ENCODE assay signal across 8 mouse cellular contexts in genomic region chr17:23599605-23600063, GRCm38 (mm10). TPM values are rescaled to one million over a fixed set of nuclear protein-coding genes. Genes with fewer than 3 reads are reported as not detected.
A peak's percentile ranks its signal among the peaks of the same experiment; 100 is the strongest.
DNase-seq lines count a peak whose midpoint lies in the region; ATAC-seq and TF ChIP-seq lines count a peak whose summit lies in the region.

No protein-coding gene starts in this region.

- ATAC-seq in heart, postnatal 0 days (ENCODE audit: insufficient read depth, low read depth): peak; percentile 4; the same call in 1 of the 2 replicates
- no peak for ATAC-seq in forebrain, postnatal 0 days
- ATAC-seq in granulocyte monocyte progenitor cell, adult 5-6 weeks (replicated peaks; ENCODE audit: poor library complexity, severe bottlenecking): no peak

- no peaks in the 10 kb centered on the region for H3K36me3 ChIP-seq in heart, postnatal 0 days (replicated peaks; ENCODE audit: control insufficient read depth, insufficient read depth, low read length)
- H3K36me3 ChIP-seq in MEL (ENCODE audit: control insufficient read depth in 1 of 2, insufficient read depth in 2 of 2, low read length in 2 of 2): peaks cover 0 to 5% of the 10 kb centered on the region in 2 experiments; a peak in 2 of 4 replicates
- H3K36me3 ChIP-seq in forebrain, postnatal 0 days (ENCODE audit: insufficient read depth): no peaks in the 10 kb centered on the region
- H3K36me3 ChIP-seq in megakaryocyte, embryonic 14.5 days (replicated peaks; ENCODE audit: low read length): no peaks in the 10 kb centered on the region

- peak overlapping the region; percentile 89 for H3K27ac ChIP-seq in heart, postnatal 0 days (ENCODE audit: low read depth)
- H3K27ac ChIP-seq in MEL (ENCODE audit: control insufficient read depth, low read depth, low read length): peak overlapping the region; percentile 79
- peak overlapping the region; percentile 40 for H3K27ac ChIP-seq in forebrain, postnatal 0 days (ENCODE audit: low read depth, low read length)

- TF ChIP-seq RAD21 in MEL (IDR thresholded peaks at IDR 0.05; ENCODE audit: low read depth, low read length): no peak

- H3K4me2 ChIP-seq in heart, postnatal 0 days (ENCODE audit: low read depth, low read length): peak overlapping the region; percentile 74
- peak overlapping the region; percentile 58 for H3K4me2 ChIP-seq in forebrain, postnatal 0 days (ENCODE audit: low read depth)

- H3K9ac ChIP-seq in heart, postnatal 0 days (replicated peaks; ENCODE audit: low read depth, low read length): peak overlapping the region; percentile 68
- H3K9ac ChIP-seq in MEL (ENCODE audit: control insufficient read depth, low read depth, low read length, poor library complexity, severe bottlenecking): peak overlapping the region; percentile 71
- peak overlapping the region; percentile 52 for H3K9ac ChIP-seq in forebrain, postnatal 0 days

- H3K27me3 ChIP-seq in heart, postnatal 0 days (ENCODE audit: control insufficient read depth, insufficient read depth, low read length): no peaks in the 10 kb centered on the region
- H3K27me3 ChIP-seq in MEL (ENCODE audit: control insufficient read depth in 1 of 2, insufficient read depth in 2 of 2, low read length in 2 of 2): no peaks in the 10 kb centered on the region
- no peaks in the 10 kb centered on the region for H3K27me3 ChIP-seq in forebrain, postnatal 0 days (ENCODE audit: insufficient read depth, low read length)
- H3K27me3 ChIP-seq in megakaryocyte, embryonic 14.5 days (replicated peaks): peaks cover 10% of the 10 kb centered on the region

- H3K4me3 ChIP-seq in heart, postnatal 0 days (ENCODE audit: low read depth, low read length): peak overlapping the region; percentile 48
- peak overlapping the region; percentile 58 to 75 for H3K4me3 ChIP-seq in MEL (ENCODE audit: control insufficient read depth in 1 of 2, insufficient read depth in 1 of 2, low read depth in 2 of 2, low read length in 2 of 2)
- H3K4me3 ChIP-seq in forebrain, postnatal 0 days (ENCODE audit: low read depth, low read length): peak overlapping the region; percentile 44
- H3K4me3 ChIP-seq in megakaryocyte, embryonic 14.5 days (replicated peaks): peak overlapping the region; percentile 90

- no peaks in the 10 kb centered on the region; the same call in 1 of the 2 replicates for H3K79me2 ChIP-seq in MEL (ENCODE audit: control insufficient read depth, insufficient read depth, low read length, poor library complexity)

- H3K4me1 ChIP-seq in heart, postnatal 0 days (ENCODE audit: control insufficient read depth, insufficient read depth): peaks cover 5% of the 10 kb centered on the region; the same call in 1 of the 2 replicates
- H3K4me1 ChIP-seq in MEL (ENCODE audit: control insufficient read depth in 1 of 2, insufficient read depth in 2 of 2, low read length in 2 of 2): peaks cover 0 to 10% of the 10 kb centered on the region in 2 experiments; a peak in 2 of 4 replicates
- H3K4me1 ChIP-seq in forebrain, postnatal 0 days (ENCODE audit: insufficient read depth): no peaks in the 10 kb centered on the region
- peaks cover 42% of the 10 kb centered on the region for H3K4me1 ChIP-seq in megakaryocyte, embryonic 14.5 days

- 20% methylated on average over 7 of the region's 7 CpGs for WGBS in heart, postnatal 0 days
- 46% methylated on average over 7 of the region's 7 CpGs for WGBS in forebrain, postnatal 0 days

- no peak for TF ChIP-seq CTCF in heart, postnatal 0 days (IDR thresholded peaks at IDR 0.05; ENCODE audit: low read depth)
- no peak for TF ChIP-seq CTCF in MEL (IDR thresholded peaks at IDR 0.05 in 2 of 3, conservative IDR thresholded peaks at IDR 0.05 in 1 of 3; ENCODE audit: control insufficient read depth in 1 of 3, insufficient read depth in 1 of 3, low read depth in 2 of 3, low read length in 3 of 3, poor library complexity in 1 of 3, severe bottlenecking in 1 of 3)
- no peak for TF ChIP-seq CTCF in forebrain, postnatal 0 days (IDR thresholded peaks at IDR 0.05; ENCODE audit: low read depth)

- DNase-seq in heart, postnatal 0 days (ENCODE audit: low spot score): peak; percentile 50
- DNase-seq in heart, adult 8-10 months (ENCODE audit: low spot score): no peak
- DNase-seq in MEL (ENCODE audit: low read depth, low spot score): peak; percentile 89
- no peak for DNase-seq in forebrain, postnatal 0 days
- no peak for DNase-seq in T-cell, adult 2 months (ENCODE audit: low spot score)
- DNase-seq in adrenal gland, adult 18-20 months (ENCODE audit: low spot score in 2 of 2): no peak

- TF ChIP-seq POLR2A in MEL (IDR thresholded peaks at IDR 0.05; ENCODE audit: control insufficient read depth in 1 of 2, insufficient read depth in 1 of 2, low read depth in 1 of 2, low read length in 2 of 2, poor library complexity in 1 of 2): peak in 1 of 2 experiments; percentile 13; a peak in 1 of 4 replicates

- no peak for TF ChIP-seq EP300 in heart, postnatal 0 days (IDR thresholded peaks at IDR 0.05; ENCODE audit: low read depth)
- TF ChIP-seq EP300 in MEL (IDR thresholded peaks at IDR 0.05; ENCODE audit: low read depth in 1 of 2, low read length in 2 of 2): no peak

- H3K9me3 ChIP-seq in heart, postnatal 0 days (replicated peaks; ENCODE audit: control insufficient read depth, low read length): no peaks in the 10 kb centered on the region
- no peaks in the 10 kb centered on the region for H3K9me3 ChIP-seq in MEL (replicated peaks; ENCODE audit: insufficient read depth, low read length)
- H3K9me3 ChIP-seq in forebrain, postnatal 0 days (ENCODE audit: low read length): no peaks in the 10 kb centered on the region
- H3K9me3 ChIP-seq in megakaryocyte, embryonic 14.5 days: no peaks in the 10 kb centered on the region

RNA-seq across cellular contexts. Expression of gene Zfp13, which starts 0.3 kb away (rescaled TPM):
- total RNA-seq in heart, postnatal 0 days (2014; rRNA removed; ENCODE audit: low replicate concordance): 17.9 and 18.5 TPM in 2 replicates
- 5.3 and 6.4 TPM in 2 replicates for polyA plus RNA-seq in heart, postnatal 0 days (2015; fragmentation: Nextera tagmentation; extraction: Ambion mirVana)
- 1 to 10 TPM; 1.9 to 5.9 (median 4.4) TPM for total RNA-seq in heart, adult 8-10 months (2022)
- total RNA-seq in MEL (2012; rRNA removed): 0.08 and 0.16 TPM in 2 replicates
- under 1 TPM in 1 of 2 experiments, not detected in 1; 0.38 TPM for polyA plus RNA-seq in MEL (2012; ENCODE audit: insufficient read depth in 1 of 2, insufficient read length in 2 of 2, low read depth in 1 of 2, low replicate concordance in 2 of 2, missing spikeins in 1 of 2)
- 43.0 and 47.0 TPM in 2 replicates for total RNA-seq in forebrain, postnatal 0 days (2014; rRNA removed)
- 21.5 and 23.6 TPM in 2 replicates for polyA plus RNA-seq in forebrain, postnatal 0 days (2015; fragmentation: Nextera tagmentation; extraction: Ambion mirVana)
- 0.96 TPM in 1 of 2 replicates, not detected in the other for polyA plus RNA-seq in megakaryocyte, embryonic 14.5 days (2012; ENCODE audit: insufficient read depth, low replicate concordance)
- total RNA-seq in adrenal gland, adult 18-20 months (2021): 1 to 10 TPM; 6.2 to 6.3 TPM
- total RNA-seq in granulocyte monocyte progenitor cell, adult 5-6 weeks (2014; fragmentation: Nextera tagmentation): 1.7 and 2.2 TPM in 2 replicates
- 0.46 and 0.56 TPM in 2 replicates for total RNA-seq in granulocyte monocyte progenitor cell, adult 5-6 weeks (2017)

RNA-seq across cellular contexts. Expression of gene Zscan10, which starts 1.0 kb away (rescaled TPM):
- not detected in 2 replicates for total RNA-seq in heart, postnatal 0 days (2014; rRNA removed; ENCODE audit: low replicate concordance)
- polyA plus RNA-seq in heart, postnatal 0 days (2015; fragmentation: Nextera tagmentation; extraction: Ambion mirVana): not detected in 2 replicates
- not detected for total RNA-seq in heart, adult 8-10 months (2022)
- total RNA-seq in MEL (2012; rRNA removed): not detected in 2 replicates
- under 1 TPM in 1 of 2 experiments, not detected in 1; 0.08 TPM for polyA plus RNA-seq in MEL (2012; ENCODE audit: insufficient read depth in 1 of 2, insufficient read length in 2 of 2, low read depth in 1 of 2, low replicate concordance in 2 of 2, missing spikeins in 1 of 2)
- total RNA-seq in forebrain, postnatal 0 days (2014; rRNA removed): not detected in 2 replicates
- polyA plus RNA-seq in forebrain, postnatal 0 days (2015; fragmentation: Nextera tagmentation; extraction: Ambion mirVana): 0.18 and 0.21 TPM in 2 replicates
- polyA plus RNA-seq in megakaryocyte, embryonic 14.5 days (2012; ENCODE audit: insufficient read depth, low replicate concordance): not detected in 2 replicates
- total RNA-seq in adrenal gland, adult 18-20 months (2021): not detected
- not detected in 2 replicates for total RNA-seq in granulocyte monocyte progenitor cell, adult 5-6 weeks (2014; fragmentation: Nextera tagmentation)
- total RNA-seq in granulocyte monocyte progenitor cell, adult 5-6 weeks (2017): not detected in 2 replicates

RNA-seq across cellular contexts. Expression of gene Zfp213, which starts 35.6 kb away (rescaled TPM):
- 12.6 and 21.4 TPM in 2 replicates for total RNA-seq in heart, postnatal 0 days (2014; rRNA removed; ENCODE audit: low replicate concordance)
- polyA plus RNA-seq in heart, postnatal 0 days (2015; fragmentation: Nextera tagmentation; extraction: Ambion mirVana): 9.6 and 9.8 TPM in 2 replicates
- total RNA-seq in heart, adult 8-10 months (2022): 1 to 10 TPM; 4.9 to 6.5 (median 5.8) TPM
- 3.4 and 3.8 TPM in 2 replicates for total RNA-seq in MEL (2012; rRNA removed)
- polyA plus RNA-seq in MEL (2012; ENCODE audit: insufficient read depth in 1 of 2, insufficient read length in 2 of 2, low read depth in 1 of 2, low replicate concordance in 2 of 2, missing spikeins in 1 of 2): 1 to 10 TPM in 1 of 2 experiments, not detected in 1; 3.0 TPM
- 16.9 and 18.8 TPM in 2 replicates for total RNA-seq in forebrain, postnatal 0 days (2014; rRNA removed)
- 10.7 and 10.9 TPM in 2 replicates for polyA plus RNA-seq in forebrain, postnatal 0 days (2015; fragmentation: Nextera tagmentation; extraction: Ambion mirVana)
- 4.9 and 8.0 TPM in 2 replicates for polyA plus RNA-seq in megakaryocyte, embryonic 14.5 days (2012; ENCODE audit: insufficient read depth, low replicate concordance)
- 10 to 100 TPM; 11.0 to 12.3 TPM for total RNA-seq in adrenal gland, adult 18-20 months (2021)
- total RNA-seq in granulocyte monocyte progenitor cell, adult 5-6 weeks (2014; fragmentation: Nextera tagmentation): 4.9 and 6.9 TPM in 2 replicates
- 9.7 and 10.7 TPM in 2 replicates for total RNA-seq in granulocyte monocyte progenitor cell, adult 5-6 weeks (2017)

RNA-seq across cellular contexts. Expression of gene Mmp25, which starts 45.4 kb away (rescaled TPM):
- total RNA-seq in heart, postnatal 0 days (2014; rRNA removed; ENCODE audit: low replicate concordance): 0.19 and 0.88 TPM in 2 replicates
- polyA plus RNA-seq in heart, postnatal 0 days (2015; fragmentation: Nextera tagmentation; extraction: Ambion mirVana): 0.15 and 0.25 TPM in 2 replicates
- under 1 TPM in 1 of 4 experiments, not detected in 3; 0.06 TPM for total RNA-seq in heart, adult 8-10 months (2022)
- 0.03 TPM in 1 of 2 replicates, not detected in the other for total RNA-seq in MEL (2012; rRNA removed)
- under 1 TPM in 1 of 2 experiments, not detected in 1; 0.01 TPM for polyA plus RNA-seq in MEL (2012; ENCODE audit: insufficient read depth in 1 of 2, insufficient read length in 2 of 2, low read depth in 1 of 2, low replicate concordance in 2 of 2, missing spikeins in 1 of 2)
- total RNA-seq in forebrain, postnatal 0 days (2014; rRNA removed): 0.31 and 0.48 TPM in 2 replicates
- polyA plus RNA-seq in forebrain, postnatal 0 days (2015; fragmentation: Nextera tagmentation; extraction: Ambion mirVana): 0.91 and 1.1 TPM in 2 replicates
- not detected in 2 replicates for polyA plus RNA-seq in megakaryocyte, embryonic 14.5 days (2012; ENCODE audit: insufficient read depth, low replicate concordance)
- total RNA-seq in adrenal gland, adult 18-20 months (2021): under 1 TPM; 0.10 TPM
- not detected in 2 replicates for total RNA-seq in granulocyte monocyte progenitor cell, adult 5-6 weeks (2014; fragmentation: Nextera tagmentation)
- total RNA-seq in granulocyte monocyte progenitor cell, adult 5-6 weeks (2017): 0.47 and 0.57 TPM in 2 replicates

Comparison
In these comparisons a context has a peak if more than half of its experiments do, and no peak if none do; other contexts are left out.
1. DNase-seq: peak in heart, postnatal 0 days (single experiment) and MEL (single experiment); none in heart, adult 8-10 months (single experiment), forebrain, postnatal 0 days (single experiment), T-cell, adult 2 months (single experiment) and adrenal gland, adult 18-20 months (0 of 2).
2. Peak in every context shown above with its lines, with median percentiles within 50 percentile points of each other: H3K27ac ChIP-seq, H3K4me3 ChIP-seq and H3K9ac ChIP-seq.